Mouse (Mus musculus): ENCODE data around the gene Stox2. TPM values are rescaled to one million over a fixed set of nuclear protein-coding genes. Genes with fewer than 3 reads are reported as not detected.

Gene Stox2
- total RNA-seq, 2 experiments from 2014 or later, result 12.3 to 13.8 TPM

DNA sequence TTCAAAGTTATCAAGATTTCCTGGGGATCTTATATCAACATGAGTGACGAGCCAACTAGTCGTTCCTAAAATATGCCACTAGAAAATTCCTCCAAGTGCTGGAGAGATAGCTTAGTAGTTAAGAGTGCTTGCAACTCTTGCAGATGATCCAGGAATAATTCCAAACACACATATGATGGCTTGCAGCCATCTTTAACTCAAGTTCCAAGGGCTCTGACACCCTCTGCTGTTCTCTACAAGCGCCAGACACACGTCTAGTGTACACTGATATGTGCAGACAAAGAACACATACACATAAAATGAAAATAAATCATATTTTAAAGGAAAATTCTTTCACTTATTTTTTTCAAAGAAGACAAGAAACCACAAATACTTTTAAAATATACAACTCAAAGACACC is 237.9 kb downstream of the Stox2 start:
- DNase-seq (ENCODE audit: low spot score), result no peak
- intact Hi-C loops (cut with DNase I), result loop anchor here (5.0 kb wide), 1 partner anchor 159 kb away; no protein-coding TSS in a partner anchor

DNA sequence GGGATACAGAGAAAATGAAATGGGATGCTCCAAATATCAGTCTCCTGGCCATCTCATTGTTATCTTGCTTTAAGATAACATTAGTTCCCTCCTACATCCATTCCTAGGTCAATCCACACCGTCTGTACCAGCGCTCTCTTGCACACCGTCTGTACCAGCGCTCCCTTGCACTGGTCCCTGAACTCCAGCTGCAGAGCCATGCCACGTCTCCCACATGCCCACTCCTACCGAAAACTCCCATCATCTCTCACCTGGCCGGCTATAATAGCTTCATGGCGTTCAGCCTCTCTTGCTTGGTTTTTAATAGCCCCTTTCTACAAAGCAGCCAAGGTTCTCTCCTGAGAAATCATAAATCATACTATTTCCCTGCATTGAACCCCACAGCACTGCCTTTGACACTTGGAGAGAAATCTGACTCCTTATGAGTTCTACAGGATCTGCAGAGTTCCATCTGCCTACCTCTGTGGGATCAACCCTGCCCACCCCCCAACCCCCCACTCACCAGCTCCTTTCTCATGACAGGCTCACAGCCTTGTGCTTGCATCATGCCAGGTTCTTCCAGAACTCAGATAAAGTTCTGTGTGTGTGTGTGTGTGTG is 239.4 kb downstream of the Stox2 start:
- no peak for DNase-seq (ENCODE audit: low spot score)
- intact Hi-C loops (cut with DNase I), result loop anchor here (5.0 kb wide), 1 partner anchor 161 kb away; no protein-coding TSS in a partner anchor

DNA sequence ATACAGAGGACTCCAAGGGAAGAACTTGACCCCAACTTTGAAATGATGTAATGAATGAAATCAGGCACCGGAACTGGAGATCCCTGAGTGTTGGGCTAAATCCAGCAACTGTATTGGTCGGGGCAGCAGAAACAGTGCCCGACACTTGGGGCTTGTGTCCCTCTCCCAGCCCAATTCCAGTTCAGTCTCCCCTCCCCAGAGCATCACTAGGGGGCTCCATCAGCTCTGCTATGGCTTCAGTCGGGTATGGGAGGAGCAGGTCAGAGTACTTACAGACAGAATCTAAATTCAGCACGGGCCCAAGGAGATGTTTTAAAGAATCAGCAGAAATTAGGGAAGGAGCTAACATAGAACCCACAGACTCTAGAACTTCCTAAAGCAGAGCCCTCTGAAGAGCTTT is 240.7 kb downstream of the Stox2 start:
- intact Hi-C loops (cut with DNase I), result loop anchor here (5.0 kb wide), 1 partner anchor 162 kb away; no protein-coding TSS in a partner anchor
- DNase-seq (ENCODE audit: low spot score), result no peak

DNA sequence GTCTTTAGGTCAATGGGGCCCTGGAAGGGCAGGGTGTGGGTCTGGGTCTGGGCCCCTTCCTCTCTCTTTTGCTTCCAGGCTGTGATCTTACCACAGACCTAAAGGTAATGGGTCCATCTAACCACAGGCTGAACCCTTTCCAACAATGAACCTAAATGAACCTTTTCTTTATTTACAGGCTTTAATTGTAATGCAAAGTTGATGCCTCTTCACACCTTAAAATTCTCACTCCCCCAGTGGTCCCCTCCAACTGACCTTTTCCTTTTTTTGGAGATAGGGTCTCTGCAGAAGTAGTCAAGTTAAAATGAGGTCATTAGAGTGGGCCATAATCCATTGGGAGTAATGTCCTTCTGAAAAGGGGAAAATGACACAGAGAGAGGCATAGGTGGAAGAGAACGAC is 249.8 kb downstream of the Stox2 start:
- intact Hi-C loops (cut with DNase I), result no loop called here
- DNase-seq (ENCODE audit: low spot score), result no peak

DNA sequence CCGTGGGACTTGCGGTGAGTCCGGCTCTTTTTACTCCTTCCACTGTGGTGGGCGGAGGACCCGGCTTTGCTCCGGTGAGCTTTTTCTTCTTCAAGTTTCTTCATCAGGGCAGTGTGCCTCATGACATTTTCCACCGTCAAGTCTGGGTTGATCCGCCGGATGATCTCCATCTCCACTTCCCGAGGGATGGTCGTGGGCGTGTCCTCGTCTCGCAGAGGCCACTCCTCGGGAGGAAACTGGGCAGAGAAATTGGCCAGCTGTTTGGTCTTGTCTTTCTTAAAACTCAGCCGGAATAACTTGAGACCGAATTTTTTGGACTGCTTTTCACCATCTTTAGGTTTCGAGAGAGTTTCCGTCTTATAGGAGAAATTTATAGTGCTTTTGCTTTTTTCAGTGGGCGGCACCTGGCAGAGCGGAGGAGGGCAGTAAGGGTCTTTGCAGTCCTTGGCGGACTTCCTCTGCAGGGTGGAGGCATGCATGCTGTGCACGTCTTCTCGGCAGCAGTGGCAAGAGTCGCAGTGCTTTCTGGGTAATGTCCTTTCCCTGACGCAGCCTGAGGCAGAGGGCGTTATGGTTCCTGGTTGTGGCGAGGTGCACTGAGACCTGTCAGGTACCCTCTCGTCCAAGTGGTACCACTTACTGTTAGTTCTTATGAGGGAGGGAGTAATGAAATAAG is 252.7 kb downstream of the Stox2 start:
- intact Hi-C loops (cut with DNase I), result no loop called here
- DNase-seq (ENCODE audit: low spot score), result no peak

DNA sequence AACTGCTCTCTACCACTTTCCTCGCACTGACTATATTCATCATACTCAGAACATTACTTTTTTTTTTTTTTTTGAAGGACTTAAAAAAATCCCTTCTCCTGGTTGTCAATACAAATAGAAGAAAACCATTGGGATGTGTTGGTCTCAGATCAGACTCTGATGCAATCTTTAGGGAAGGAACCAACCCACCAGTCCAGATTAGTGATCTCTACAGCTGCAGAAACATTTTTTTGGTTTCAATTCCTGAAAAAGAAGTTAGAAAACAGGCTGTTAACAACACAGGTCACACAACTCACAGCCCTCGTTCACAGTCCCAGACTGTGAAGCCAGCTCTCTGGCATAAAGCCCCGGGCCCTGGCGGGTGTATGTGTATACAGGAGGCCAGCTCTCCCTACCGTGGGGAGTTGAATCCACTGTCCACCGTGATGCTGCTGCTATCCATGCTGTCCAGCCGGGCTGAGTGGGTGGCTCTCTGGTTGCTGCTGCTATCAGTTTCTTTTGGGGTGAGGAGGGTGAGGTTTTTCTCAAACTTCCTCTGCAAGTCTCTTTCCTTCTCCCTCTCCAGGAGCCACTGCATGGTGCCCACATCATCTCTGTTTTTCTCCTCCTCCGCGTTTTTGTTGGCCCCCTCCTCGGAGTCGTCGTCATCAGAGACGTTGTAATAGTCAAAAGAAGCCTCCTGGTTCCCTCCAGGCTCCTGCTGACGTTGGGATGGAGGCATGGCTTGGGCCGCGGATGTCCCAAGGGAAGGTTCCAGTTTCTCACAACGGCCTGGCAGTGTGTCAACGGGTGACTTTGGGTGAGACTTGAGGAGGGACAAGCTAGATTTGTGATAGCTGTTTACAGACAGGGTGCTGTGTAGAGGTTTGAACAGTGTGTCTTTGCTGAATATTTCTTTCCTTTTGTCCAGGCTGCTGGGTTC is 254.5 kb downstream of the Stox2 start:
- intact Hi-C loops (cut with DNase I), result no loop called here
- DNase-seq (ENCODE audit: low spot score), result no peak

DNA sequence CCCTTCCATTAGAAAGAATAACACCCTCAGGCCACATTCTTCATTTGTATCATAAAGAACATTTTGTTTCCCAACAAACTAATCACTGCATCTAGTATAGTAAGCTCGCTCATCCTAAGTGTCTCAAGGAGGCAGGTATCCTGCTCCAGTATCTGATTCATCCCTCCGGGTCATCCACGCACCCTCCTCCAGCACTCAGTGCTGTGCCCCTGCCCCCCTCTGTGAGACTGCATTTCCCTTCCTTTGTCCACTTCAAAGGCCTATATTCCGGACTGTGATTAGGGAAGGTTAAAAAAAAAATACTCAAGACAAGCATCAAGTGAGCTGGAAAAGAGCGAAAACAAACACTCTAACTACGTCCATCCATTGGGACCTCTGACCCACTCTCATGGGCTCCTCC is 260.8 kb downstream of the Stox2 start:
- intact Hi-C loops (cut with DNase I), result no loop called here
- no peak for DNase-seq (ENCODE audit: low spot score)

DNA sequence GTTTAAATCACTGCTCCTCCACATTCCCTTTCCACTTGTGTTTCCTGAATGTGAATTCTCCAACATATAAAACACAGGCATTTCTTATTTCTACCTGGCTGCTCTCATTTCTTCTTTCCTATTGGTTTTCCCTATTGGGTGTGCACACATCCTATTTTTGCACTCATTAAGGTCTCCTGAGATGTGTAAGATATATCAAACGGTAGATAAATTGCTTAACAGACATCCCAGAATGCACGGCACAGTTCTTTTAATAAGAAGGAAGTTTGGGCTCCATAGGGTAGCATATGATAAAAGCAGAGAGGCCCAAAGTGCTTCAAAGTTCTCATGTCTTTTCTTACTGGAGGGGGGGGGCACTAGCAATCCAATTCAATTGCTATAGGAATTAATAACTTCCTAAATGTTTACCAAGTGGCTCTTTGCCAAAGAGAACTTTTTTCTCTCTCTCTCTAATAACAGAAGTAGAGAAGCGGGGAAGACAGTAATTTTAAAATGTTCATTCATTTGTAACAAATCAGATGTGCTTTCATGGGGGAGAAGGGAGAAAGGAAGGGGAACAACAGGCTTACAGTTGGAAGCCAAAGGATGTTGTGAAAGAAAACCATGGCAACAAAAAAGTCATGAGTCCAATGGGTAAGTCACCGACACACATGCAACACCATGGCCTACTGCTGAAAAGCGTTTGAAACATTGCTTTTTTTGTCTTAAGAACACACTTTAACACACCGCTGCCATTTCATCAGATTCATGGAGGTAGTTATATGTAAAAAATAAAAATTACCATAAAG is 263.2 kb downstream of the Stox2 start:
- intact Hi-C loops (cut with DNase I), result no loop called here
- DNase-seq (ENCODE audit: low spot score), result no peak

DNA sequence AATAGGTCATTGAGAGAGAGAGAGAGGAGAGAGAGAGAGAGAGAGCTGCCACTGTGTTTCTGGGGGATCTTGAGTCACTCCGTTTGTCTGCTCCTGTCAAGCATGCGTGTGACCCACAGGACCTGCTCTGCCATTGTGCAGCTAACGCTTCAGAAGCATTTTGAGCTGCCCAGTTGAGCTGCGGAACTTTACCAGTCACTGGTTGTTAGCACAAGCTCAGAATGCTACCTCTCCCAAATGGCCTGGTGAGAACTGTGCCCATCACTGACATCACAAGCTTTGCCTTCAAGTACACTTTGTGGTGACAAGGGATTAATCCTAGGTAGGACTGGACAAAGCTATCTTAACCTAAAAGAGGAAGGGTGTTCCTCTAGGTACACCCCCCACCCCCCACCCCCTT is 263.9 kb downstream of the Stox2 start:
- DNase-seq (ENCODE audit: low spot score), result no peak
- intact Hi-C loops (cut with DNase I), result no loop called here

DNA sequence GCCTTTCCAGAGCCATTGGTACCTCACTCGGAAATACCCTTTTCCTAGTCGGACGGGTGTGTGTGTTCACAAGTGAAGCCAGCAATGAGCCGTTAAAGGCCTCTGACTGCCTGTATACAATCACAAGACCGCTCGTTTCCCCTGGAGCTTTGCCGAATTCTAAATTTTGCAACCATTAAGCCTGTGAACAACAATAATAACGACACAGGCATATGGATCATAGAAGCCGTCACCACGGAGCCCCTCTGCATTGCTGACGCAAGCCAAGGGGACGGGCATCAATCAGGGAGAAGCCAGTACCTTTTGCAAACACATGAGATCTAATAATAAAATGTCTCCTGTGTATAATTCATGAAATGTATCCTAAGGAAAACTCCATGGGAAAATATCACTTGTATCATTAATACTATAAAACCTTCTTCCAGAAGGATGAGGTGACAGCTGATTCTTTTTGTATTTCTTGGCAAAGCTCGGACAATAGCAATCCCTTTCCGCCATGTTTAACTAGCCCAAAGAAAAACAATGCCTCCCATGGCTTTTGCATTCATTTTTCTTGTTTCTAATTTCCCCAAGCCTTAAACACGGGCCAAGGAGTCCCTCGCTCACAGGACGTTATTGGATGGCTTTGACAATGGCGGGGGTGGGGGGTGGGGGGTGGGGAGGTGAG is 265.0 kb downstream of the Stox2 start:
- DNase-seq (ENCODE audit: low spot score), result no peak
- intact Hi-C loops (cut with DNase I), result no loop called here

DNA sequence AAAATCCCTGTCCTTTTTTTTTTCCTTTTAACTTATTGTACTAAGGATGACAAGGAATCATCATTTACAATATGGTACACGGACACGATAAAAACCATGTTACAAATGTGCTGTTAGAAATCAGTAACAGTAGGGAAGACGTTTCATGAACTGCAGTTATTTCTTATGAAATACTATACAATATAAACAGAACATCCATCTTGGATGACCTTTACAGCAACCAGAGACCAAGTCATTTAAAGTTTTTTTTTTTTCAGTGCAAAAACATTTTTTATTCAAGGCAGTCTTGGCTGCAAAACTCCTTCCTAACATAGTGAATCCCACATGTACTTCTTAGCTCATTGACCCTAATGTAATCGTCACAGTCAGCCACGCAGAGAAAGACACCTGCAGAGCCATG is 266.0 kb downstream of the Stox2 start:
- intact Hi-C loops (cut with DNase I), result no loop called here
- no peak for DNase-seq (ENCODE audit: low spot score)

DNA sequence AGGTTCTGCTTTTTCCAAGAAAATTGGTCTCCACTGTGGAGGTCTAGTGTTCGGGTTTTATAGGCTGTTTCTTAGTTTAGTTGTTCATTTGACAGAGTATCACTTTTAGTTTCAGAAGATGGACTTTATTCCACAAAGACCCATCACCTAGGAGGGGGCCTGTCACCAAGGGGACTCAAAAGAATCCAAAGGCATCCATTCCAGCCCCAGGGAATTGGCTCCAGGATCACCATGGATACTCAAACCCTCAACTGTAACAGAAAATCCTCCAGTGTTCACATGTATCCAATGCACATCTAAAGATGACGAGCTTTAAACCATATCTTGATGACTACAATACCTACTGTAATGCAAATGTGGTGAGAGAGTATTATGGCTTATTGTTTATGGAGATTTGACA is 267.4 kb downstream of the Stox2 start:
- intact Hi-C loops (cut with DNase I), result no loop called here
- no peak for DNase-seq (ENCODE audit: low spot score)

DNA sequence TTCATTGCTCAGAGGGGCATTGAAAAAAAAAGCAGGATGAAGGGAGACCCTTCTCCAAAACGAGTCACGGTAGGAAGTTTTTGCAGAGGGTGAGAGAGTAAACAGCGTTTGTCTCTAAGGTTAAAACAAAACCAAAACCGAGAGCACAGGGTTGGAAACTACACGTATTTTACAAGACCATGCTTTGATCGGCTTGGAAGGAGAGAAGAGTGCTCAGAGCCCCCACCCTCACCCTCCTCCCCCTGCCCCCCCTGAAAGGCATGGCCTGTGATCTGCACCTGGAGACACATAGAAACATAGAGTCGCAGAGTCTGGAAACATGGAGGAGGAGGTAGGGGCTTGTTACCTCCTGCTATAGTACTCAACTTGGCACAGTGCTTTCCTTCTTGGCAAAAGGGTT is 272.3 kb downstream of the Stox2 start:
- intact Hi-C loops (cut with DNase I), result no loop called here
- no peak for DNase-seq (ENCODE audit: low spot score)

DNA sequence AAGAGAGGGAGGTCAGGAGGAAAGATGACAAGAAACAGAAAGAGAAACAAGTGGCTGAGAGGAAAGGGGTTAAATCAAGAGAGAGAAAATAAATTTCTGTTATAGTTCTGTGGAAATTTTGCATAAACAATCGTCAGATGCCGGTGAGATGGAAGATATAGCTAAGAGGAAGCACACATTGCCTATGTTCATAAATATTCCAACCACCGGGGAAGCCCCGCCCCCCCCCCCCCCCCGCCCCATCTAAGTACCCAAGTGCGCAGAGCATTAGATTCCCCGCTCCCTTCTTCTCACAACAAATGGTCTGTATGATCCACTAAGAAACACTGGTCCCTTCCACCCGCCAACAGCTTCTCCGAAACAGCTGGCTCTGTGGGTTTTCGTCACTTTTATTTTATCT is 273.3 kb downstream of the Stox2 start:
- no peak for DNase-seq (ENCODE audit: low spot score)
- intact Hi-C loops (cut with DNase I), result no loop called here

DNA sequence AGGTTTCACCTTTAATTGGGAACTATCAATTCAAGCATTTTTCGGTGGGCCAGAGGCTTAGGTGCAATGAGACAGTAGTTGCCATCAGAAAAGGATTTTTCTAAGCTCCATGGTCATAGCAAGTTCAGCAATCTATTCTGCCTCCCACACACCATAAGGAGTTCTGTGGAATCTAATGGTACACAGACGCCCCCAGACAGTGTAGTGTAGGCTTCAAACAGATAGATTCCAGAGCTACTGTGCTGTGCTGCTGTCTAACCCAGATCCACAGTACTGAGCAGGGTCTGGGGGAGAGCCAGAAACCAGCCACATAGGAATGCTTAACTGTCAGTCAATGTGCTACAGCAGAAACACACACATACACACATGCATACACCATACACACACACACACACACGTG is 285.5 kb downstream of the Stox2 start:
- DNase-seq (ENCODE audit: low spot score), result no peak
- intact Hi-C loops (cut with DNase I), result no loop called here

DNA sequence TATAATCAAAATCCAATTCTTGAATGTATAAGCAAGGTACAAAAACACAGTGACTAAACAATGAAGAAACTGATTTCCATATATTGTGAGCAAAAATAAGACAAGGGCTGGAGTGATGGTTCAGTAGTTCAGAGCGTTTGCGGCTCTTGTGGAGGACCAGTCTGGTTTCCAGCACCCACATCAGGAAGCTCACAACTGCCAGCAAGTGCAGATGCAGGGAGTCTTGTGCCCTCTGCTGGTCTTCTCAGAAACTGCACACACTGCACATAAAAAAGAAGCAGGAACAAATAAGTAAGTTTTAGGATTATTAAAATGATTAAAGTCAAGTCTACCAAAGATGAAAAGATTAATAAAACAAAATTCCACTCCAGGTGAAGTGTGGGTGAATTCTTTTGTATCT is 291.6 kb downstream of the Stox2 start:
- intact Hi-C loops (cut with DNase I), result no loop called here
- DNase-seq (ENCODE audit: low spot score), result no peak

DNA sequence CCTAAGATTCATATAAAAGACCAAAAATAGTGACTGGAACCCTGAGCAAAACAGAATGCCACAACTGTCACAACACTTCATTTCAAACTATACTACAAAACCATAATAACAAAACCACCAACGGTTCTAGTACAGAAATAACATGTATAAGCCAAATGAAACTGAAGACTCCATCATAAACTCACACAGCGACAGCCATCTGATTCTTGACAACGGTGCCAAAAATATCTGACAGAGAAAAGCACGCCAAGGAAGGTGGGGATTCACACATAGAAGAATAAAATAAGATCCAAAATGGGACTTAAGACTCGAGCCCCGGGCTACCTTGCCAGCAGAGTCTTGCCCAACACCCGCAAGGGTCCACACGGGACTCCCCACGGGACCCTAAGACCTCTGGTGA is 300.9 kb downstream of the Stox2 start:
- intact Hi-C loops (cut with DNase I), result no loop called here
- no peak for DNase-seq (ENCODE audit: low spot score)

DNA sequence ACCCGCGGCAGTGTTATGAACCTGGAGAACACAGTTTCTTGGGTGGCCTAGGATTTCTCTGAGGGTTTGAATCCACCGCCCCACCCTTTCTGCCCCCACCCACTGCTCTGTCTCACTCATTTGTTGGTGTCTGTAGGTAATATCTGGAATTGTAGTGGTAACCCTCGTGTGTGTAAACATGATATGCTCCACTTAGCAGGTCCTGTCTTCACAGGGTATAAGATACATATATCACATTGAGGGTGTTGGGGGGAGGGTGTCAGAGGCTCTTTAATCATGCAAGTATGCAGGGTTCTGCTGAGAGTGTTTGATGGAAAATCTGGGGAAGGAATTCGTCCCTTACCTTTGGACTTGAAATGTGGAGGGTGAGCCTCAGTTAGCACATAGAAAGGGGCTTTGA is 310.1 kb downstream of the Stox2 start:
- intact Hi-C loops (cut with DNase I), result no loop called here
- DNase-seq (ENCODE audit: low spot score), result no peak

DNA sequence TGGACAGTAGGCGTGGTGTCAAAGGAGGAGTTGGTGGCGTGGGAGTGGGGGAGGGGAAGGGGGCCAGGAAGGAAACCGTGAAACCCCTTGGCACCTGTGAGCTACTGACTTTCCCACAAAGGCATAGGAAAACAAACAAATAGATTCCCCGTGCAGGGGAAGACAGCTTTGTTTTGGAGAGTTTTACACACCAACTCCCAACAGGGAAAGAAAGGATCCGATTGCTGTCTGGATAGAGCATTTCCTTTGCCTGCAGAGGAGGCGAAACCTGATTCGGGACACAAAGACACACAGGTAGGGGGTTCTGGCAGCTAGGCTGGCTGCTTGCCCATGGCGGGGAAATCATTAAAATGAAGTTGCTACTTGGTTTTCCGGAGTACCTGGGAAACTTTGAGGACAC is 310.6 kb downstream of the Stox2 start:
- no peak for DNase-seq (ENCODE audit: low spot score)
- intact Hi-C loops (cut with DNase I), result no loop called here

DNA sequence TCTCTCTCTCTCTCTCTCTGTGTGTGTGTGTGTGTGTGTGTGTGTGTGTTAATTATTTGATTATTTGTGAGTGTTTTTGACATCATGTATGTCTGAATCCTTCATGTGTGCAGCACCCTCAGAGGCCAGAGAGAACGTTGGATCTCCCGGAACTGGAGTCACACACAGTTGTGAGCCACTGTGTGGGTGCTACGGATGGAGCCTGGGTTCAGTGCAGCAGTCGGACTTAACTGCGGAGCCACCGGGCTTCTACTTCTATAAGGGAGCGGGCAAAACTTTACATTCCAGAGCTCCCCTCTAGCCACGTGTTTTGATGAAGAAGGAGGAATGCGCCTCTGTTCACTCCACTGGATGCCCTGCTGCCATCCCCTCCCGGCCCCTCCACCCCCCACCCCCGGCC is 311.4 kb downstream of the Stox2 start:
- intact Hi-C loops (cut with DNase I), result no loop called here
- no peak for DNase-seq (ENCODE audit: low spot score)
